Mouse (Mus musculus) hindbrain, embryonic 14.5 days (tissue): ENCODE measurements around the gene Neurl1a. TPM values are rescaled to one million over a fixed set of nuclear protein-coding genes. Genes with fewer than 3 reads are reported as not detected.

ENCODE experiments used
- ATAC-seq: fragments of 200-750 bp; cut with Nextera tagmentation; 2 replicates; pipeline ENCODE4 v1.8.0; 2017; ENCODE audit warnings: moderate number of reproducible peaks, mild to moderate bottlenecking, moderate TSS enrichment, moderate library complexity; ENCODE audit not compliant: low FRiP score
- DNase-seq: peaks from one replicate; pipeline ENCODE4 v3.0.0-alpha.2; 2015; ENCODE audit warnings: low spot score
- H3K27ac ChIP-seq: fragments of 300-500 bp; sonication (generic); 2 replicates; pipeline ENCODE4 v1.5.1; 2014; ENCODE audit warnings: mild to moderate bottlenecking, moderate library complexity
- H3K27me3 ChIP-seq: fragments of 300-500 bp; sonication (generic); 2 replicates; pipeline ENCODE4 v1.6.1; 2014; ENCODE audit warnings: mild to moderate bottlenecking, low read length, mixed read lengths; ENCODE audit not compliant: control insufficient read depth, insufficient read depth
- H3K36me3 ChIP-seq: fragments of 300-500 bp; sonication (generic); replicated peaks from 2 replicates; pipeline ENCODE4 v1.6.1; 2014; ENCODE audit not compliant: control insufficient read depth, insufficient read depth
- H3K4me1 ChIP-seq: fragments of 300-500 bp; sonication (generic); replicated peaks from 2 replicates; pipeline ENCODE4 v1.6.1; 2014; ENCODE audit warnings: antibody characterized with exemption, low read length, mixed read lengths; ENCODE audit not compliant: control insufficient read depth, insufficient read depth
- H3K4me2 ChIP-seq: fragments of 300-500 bp; sonication (generic); replicated peaks from 2 replicates; pipeline ENCODE4 v1.6.1; 2014; ENCODE audit warnings: mild to moderate bottlenecking, moderate library complexity
- H3K4me3 ChIP-seq: fragments of 300-500 bp; sonication (generic); replicated peaks from 2 replicates; pipeline ENCODE4 v1.5.1; 2014; ENCODE audit warnings: mild to moderate bottlenecking, low read length
- H3K9ac ChIP-seq: fragments of 300-500 bp; sonication (generic); 2 replicates; pipeline ENCODE4 v1.6.1; 2014
- H3K9me3 ChIP-seq: fragments of 300-500 bp; sonication (generic); 2 replicates; pipeline ENCODE4 v1.6.1; 2016; ENCODE audit warnings: low read length; ENCODE audit not compliant: control insufficient read depth
- WGBS: fragments of 180-500 bp; shearing (Covaris S2); extraction: QIAGEN DNeasy Blood & Tissue Kit; methylation state at CpG from one replicate; pipeline ENCODE4 v1.1.7; 2014; 5-methylcytosine and 5-hydroxymethylcytosine counted together
- polyA plus RNA-seq: library from polyadenylated mRNA; unstranded; fragments of >200 nt; fragmentation: Nextera tagmentation; extraction: Ambion mirVana; gene quantifications from 2 replicates; pipeline ENCODE4 v1.2.1, GENCODE M21; 2014

Gene Neurl1a
- polyA plus RNA-seq, 1 experiment from 2014 or later: 15.1 TPM

- Histone ChIP-seq H3K4me3 (no peak overlapping the region), H3K9ac (no peak overlapping the region), H3K27me3 (no peaks in the 10 kb centered on the region), H3K4me2 (no peak overlapping the region), H3K4me1 (peaks cover 7% of the 10 kb centered on the region; the same call in 1 of the 2 replicates), H3K9me3 (no peaks in the 10 kb centered on the region), H3K36me3 (no peaks in the 10 kb centered on the region), H3K27ac (no peak overlapping the region)
- WGBS: 92% methylated on average over 2 of the region's 2 CpGs
- no peak for ATAC-seq
- DNase-seq: no peak
Measured at GRCm38 (mm10) chr19:47220232-47220631, 41.6 kb downstream of the Neurl1a start.

GRCm38 (mm10) chr19:47221006-47221405, 42.4 kb downstream of the Neurl1a start:
- Histone ChIP-seq H3K9ac (no peak overlapping the region), H3K4me2 (no peak overlapping the region), H3K4me3 (no peak overlapping the region), H3K9me3 (no peaks in the 10 kb centered on the region), H3K27ac (no peak overlapping the region), H3K36me3 (no peaks in the 10 kb centered on the region), H3K4me1 (peaks cover 7% of the 10 kb centered on the region; the same call in 1 of the 2 replicates), H3K27me3 (no peaks in the 10 kb centered on the region)
- DNase-seq (no peak), ATAC-seq (no peak)
- WGBS: 77% methylated on average over 4 of the region's 4 CpGs

- Histone ChIP-seq H3K9me3 (no peaks in the 10 kb centered on the region), H3K4me2 (no peak overlapping the region), H3K36me3 (no peaks in the 10 kb centered on the region), H3K27me3 (no peaks in the 10 kb centered on the region), H3K9ac (no peak overlapping the region), H3K4me1 (peaks cover 7% of the 10 kb centered on the region; the same call in 1 of the 2 replicates), H3K27ac (no peak overlapping the region), H3K4me3 (no peak overlapping the region)
- 54% methylated on average over 7 of the region's 7 CpGs for WGBS
- DNase-seq (no peak), ATAC-seq (no peak)
Measured at GRCm38 (mm10) chr19:47221500-47222153, 43.0 kb downstream of the Neurl1a start.

GRCm38 (mm10) chr19:47222154-47222840, 43.7 kb downstream of the Neurl1a start:
- DNase-seq: no peak
- Histone ChIP-seq H3K27me3 (no peaks in the 10 kb centered on the region), H3K36me3 (no peaks in the 10 kb centered on the region), H3K4me1 (peaks cover 7% of the 10 kb centered on the region; the same call in 1 of the 2 replicates), H3K9ac (no peak overlapping the region), H3K27ac (no peak overlapping the region), H3K9me3 (no peaks in the 10 kb centered on the region), H3K4me2 (no peak overlapping the region), H3K4me3 (no peak overlapping the region)
- WGBS: 80% methylated on average over 8 of the region's 8 CpGs
- no peak; the same call in 1 of the 2 replicates for ATAC-seq

GRCm38 (mm10) chr19:47222841-47223557, 44.4 kb downstream of the Neurl1a start:
- H3K36me3 ChIP-seq: no peaks in the 10 kb centered on the region
- no peak overlapping the region for H3K9ac ChIP-seq
- H3K27me3 ChIP-seq: no peaks in the 10 kb centered on the region
- H3K4me1 ChIP-seq: peaks cover 7% of the 10 kb centered on the region; the same call in 1 of the 2 replicates
- no peak overlapping the region for H3K27ac ChIP-seq
- H3K4me2 ChIP-seq: no peak overlapping the region
- WGBS: 73% methylated on average over 15 of the region's 15 CpGs
- no peak for DNase-seq
- H3K4me3 ChIP-seq: no peak overlapping the region
- H3K9me3 ChIP-seq: no peaks in the 10 kb centered on the region
- no peak for ATAC-seq

GRCm38 (mm10) chr19:47224743-47225142, 46.1 kb downstream of the Neurl1a start:
- no peak overlapping the region for H3K27ac ChIP-seq
- no peak for DNase-seq
- H3K4me3 ChIP-seq: no peak overlapping the region
- H3K4me1 ChIP-seq: peaks cover 18% of the 10 kb centered on the region; the same call in 1 of the 2 replicates
- H3K9ac ChIP-seq: no peak overlapping the region
- 84% methylated on average over 4 of the region's 4 CpGs for WGBS
- H3K9me3 ChIP-seq: no peaks in the 10 kb centered on the region
- no peaks in the 10 kb centered on the region for H3K27me3 ChIP-seq
- ATAC-seq: no peak
- no peaks in the 10 kb centered on the region for H3K36me3 ChIP-seq
- no peak overlapping the region for H3K4me2 ChIP-seq

GRCm38 (mm10) chr19:47225791-47226190, 47.2 kb downstream of the Neurl1a start:
- Histone ChIP-seq H3K9me3 (no peaks in the 10 kb centered on the region), H3K36me3 (no peaks in the 10 kb centered on the region), H3K9ac (no peak overlapping the region), H3K4me2 (no peak overlapping the region), H3K27ac (no peak overlapping the region), H3K27me3 (no peaks in the 10 kb centered on the region), H3K4me3 (no peak overlapping the region), H3K4me1 (peaks cover 18% of the 10 kb centered on the region; the same call in 1 of the 2 replicates)
- 82% methylated on average over 5 of the region's 5 CpGs for WGBS
- ATAC-seq: no peak
- no peak for DNase-seq

GRCm38 (mm10) chr19:47228725-47229252, 50.2 kb downstream of the Neurl1a start:
- peaks cover 10% of the 10 kb centered on the region; the same call in 1 of the 2 replicates for H3K4me1 ChIP-seq
- H3K9ac ChIP-seq: peak overlapping the region; percentile 44
- H3K4me2 ChIP-seq: peak overlapping the region; percentile 46
- H3K4me3 ChIP-seq: 0 out of 2 replicates have a peak overlapping the region, but pooled peaks have one; percentile 6
- WGBS: 5% methylated on average over 17 of the region's 17 CpGs
- H3K36me3 ChIP-seq: no peaks in the 10 kb centered on the region
- H3K27me3 ChIP-seq: no peaks in the 10 kb centered on the region
- no peak overlapping the region for H3K27ac ChIP-seq
- DNase-seq (no peak), ATAC-seq (peak; percentile 43; the same call in 1 of the 2 replicates)
- H3K9me3 ChIP-seq: no peaks in the 10 kb centered on the region

- Histone ChIP-seq H3K4me3 (no peak overlapping the region), H3K36me3 (no peaks in the 10 kb centered on the region)
- 85% methylated on average over 5 of the region's 5 CpGs for WGBS
Measured at GRCm38 (mm10) chr19:47229461-47229860, 50.8 kb downstream of the Neurl1a start.

More at GRCm38 (mm10) chr19:47229461-47229860, 50.8 kb downstream of the Neurl1a start:
- no peak for DNase-seq
- no peak for ATAC-seq
- no peaks in the 10 kb centered on the region for H3K9me3 ChIP-seq
- H3K27ac ChIP-seq: no peak overlapping the region
- no peaks in the 10 kb centered on the region for H3K27me3 ChIP-seq
- H3K4me2 ChIP-seq: no peak overlapping the region
- H3K9ac ChIP-seq: 0 out of 2 replicates have a peak overlapping the region, but pooled peaks have one; percentile 3
- H3K4me1 ChIP-seq: peaks cover 10% of the 10 kb centered on the region; the same call in 1 of the 2 replicates
